In genomic region chr3:46448266-46448532, GRCm38 (mm10) we compare ENCODE assay signal across 10 mouse cellular contexts. TPM values are rescaled to one million over a fixed set of nuclear protein-coding genes. Genes with fewer than 3 reads are reported as not detected.
DNase-seq lines count a peak whose midpoint lies in the region; ATAC-seq and TF ChIP-seq lines count a peak whose summit lies in the region.
"Had no signal": no experiment of that assay in that cellular context is flagged by ENCODE, and none has a peak within 500 bp of the region (broad histone marks: within the 10 kb centered on the region; RNA-seq: fewer than 3 reads in every experiment).

No protein-coding gene starts in this region.

- H3K9ac ChIP-seq in kidney, embryonic 15.5 days: peak overlapping the region; percentile 71
- H3K9ac ChIP-seq in embryonic facial prominence, embryonic 12.5 days: peak overlapping the region; percentile 63
- H3K9ac ChIP-seq in hindbrain, postnatal 0 days (replicated peaks; ENCODE audit: low read length): peak overlapping the region; percentile 63; the same call in 1 of the 2 replicates
- no peak overlapping the region for H3K9ac ChIP-seq in midbrain, embryonic 15.5 days

- H3K36me3 ChIP-seq in kidney, embryonic 15.5 days: peaks cover 9% of the 10 kb centered on the region
- H3K36me3 ChIP-seq in embryonic facial prominence, embryonic 12.5 days: peaks cover 9% of the 10 kb centered on the region; the same call in 1 of the 2 replicates
- no peaks in the 10 kb centered on the region for H3K36me3 ChIP-seq in hindbrain, postnatal 0 days (ENCODE audit: insufficient read depth, low read length)
- H3K36me3 ChIP-seq in midbrain, embryonic 15.5 days (replicated peaks): no peaks in the 10 kb centered on the region
- H3K36me3 ChIP-seq: G1E had no signal

- peak overlapping the region; percentile 76 for H3K4me2 ChIP-seq in kidney, embryonic 15.5 days
- H3K4me2 ChIP-seq in embryonic facial prominence, embryonic 12.5 days (replicated peaks): peak overlapping the region; percentile 52
- peak overlapping the region; percentile 96 for H3K4me2 ChIP-seq in hindbrain, postnatal 0 days (ENCODE audit: low read depth, low read length)
- H3K4me2 ChIP-seq in midbrain, embryonic 15.5 days: peak overlapping the region; percentile 100

- H3K9me3 ChIP-seq in kidney, embryonic 15.5 days (replicated peaks): 0 out of 2 replicates have a peak, but pooled peaks cover 9% of the 10 kb centered on the region
- H3K9me3 ChIP-seq in embryonic facial prominence, embryonic 12.5 days: peaks cover 5% of the 10 kb centered on the region; the same call in 1 of the 2 replicates
- no peaks in the 10 kb centered on the region for H3K9me3 ChIP-seq in hindbrain, postnatal 0 days (ENCODE audit: low read length)
- no peaks in the 10 kb centered on the region for H3K9me3 ChIP-seq in midbrain, embryonic 15.5 days

- DNase-seq in kidney, adult 18-20 months: no peak
- DNase-seq in hindbrain, postnatal 0 days (ENCODE audit: low spot score): no peak
- DNase-seq in cerebellum, adult 9-10 months: no peak
- DNase-seq in left cerebral cortex, postnatal 25 days (ENCODE audit: low spot score in 2 of 2): no peak
- no peak for DNase-seq in B cell, adult 2 months
- DNase-seq: cerebellum, adult 11-12 months had no signal

- peaks cover 5% of the 10 kb centered on the region; the same call in 1 of the 2 replicates for H3K4me1 ChIP-seq in kidney, embryonic 15.5 days
- no peaks in the 10 kb centered on the region for H3K4me1 ChIP-seq in embryonic facial prominence, embryonic 12.5 days
- 0 out of 2 replicates have a peak, but pooled peaks cover 4% of the 10 kb centered on the region for H3K4me1 ChIP-seq in hindbrain, postnatal 0 days (ENCODE audit: insufficient read depth, low read length)
- H3K4me1 ChIP-seq in midbrain, embryonic 15.5 days: peaks cover 12% of the 10 kb centered on the region; the same call in 1 of the 2 replicates

- no peak for TF ChIP-seq CTCF in hindbrain, postnatal 0 days (IDR thresholded peaks at IDR 0.05; ENCODE audit: low read depth)

- intact Hi-C loops in left cerebral cortex, postnatal 25 days (cut with DNase I): no loop called here

- ATAC-seq in kidney, embryonic 15.5 days (replicated peaks; ENCODE audit: low FRiP score): no peak
- peak; percentile 57; the same call in 1 of the 2 replicates for ATAC-seq in embryonic facial prominence, embryonic 12.5 days (ENCODE audit: insufficient number of reproducible peaks, insufficient read depth, low FRiP score, low TSS enrichment)
- ATAC-seq in hindbrain, postnatal 0 days: no peak
- peak; percentile 21 for ATAC-seq in midbrain, embryonic 15.5 days (replicated peaks)

- peak overlapping the region; percentile 67 for H3K4me3 ChIP-seq in kidney, embryonic 15.5 days (replicated peaks)
- peak overlapping the region; percentile 59 for H3K4me3 ChIP-seq in embryonic facial prominence, embryonic 12.5 days
- peak overlapping the region; percentile 63 for H3K4me3 ChIP-seq in hindbrain, postnatal 0 days (ENCODE audit: low read length)
- H3K4me3 ChIP-seq in midbrain, embryonic 15.5 days: peak overlapping the region; percentile 47

- H3K27me3 ChIP-seq in kidney, embryonic 15.5 days: no peaks in the 10 kb centered on the region
- H3K27me3 ChIP-seq in embryonic facial prominence, embryonic 12.5 days: no peaks in the 10 kb centered on the region
- H3K27me3 ChIP-seq in hindbrain, postnatal 0 days (ENCODE audit: insufficient read depth, low read length): no peaks in the 10 kb centered on the region
- no peaks in the 10 kb centered on the region for H3K27me3 ChIP-seq in midbrain, embryonic 15.5 days (replicated peaks)

- H3K27ac ChIP-seq in kidney, embryonic 15.5 days: peak overlapping the region; percentile 84; the same call in 1 of the 2 replicates
- peak overlapping the region; percentile 91 for H3K27ac ChIP-seq in embryonic facial prominence, embryonic 12.5 days
- no peak overlapping the region for H3K27ac ChIP-seq in hindbrain, postnatal 0 days
- no peak overlapping the region for H3K27ac ChIP-seq in midbrain, embryonic 15.5 days

- WGBS in kidney, embryonic 15.5 days: 5% methylated on average over 5 of the region's 5 CpGs
- WGBS in embryonic facial prominence, embryonic 12.5 days: 6% methylated on average over 5 of the region's 5 CpGs
- 6% methylated on average over 5 of the region's 5 CpGs for WGBS in hindbrain, postnatal 0 days
- WGBS in midbrain, embryonic 15.5 days: 13% methylated on average over 5 of the region's 5 CpGs

RNA-seq across cellular contexts. Expression of gene Pabpc4l, which starts 0.2 kb away (rescaled TPM):
- 12.4 and 13.7 TPM in 2 replicates for polyA plus RNA-seq in kidney, embryonic 15.5 days (2015; fragmentation: Nextera tagmentation; extraction: Ambion mirVana)
- 26.5 and 27.9 TPM in 2 replicates for polyA plus RNA-seq in embryonic facial prominence, embryonic 12.5 days (2016; fragmentation: Nextera tagmentation; extraction: Ambion mirVana)
- total RNA-seq in hindbrain, postnatal 0 days (2014; rRNA removed): 1.0 and 3.3 TPM in 2 replicates
- 1.7 and 2.4 TPM in 2 replicates for polyA plus RNA-seq in hindbrain, postnatal 0 days (2015; fragmentation: Nextera tagmentation; extraction: Ambion mirVana)
- polyA plus RNA-seq in midbrain, embryonic 15.5 days (2015; fragmentation: Nextera tagmentation; extraction: Ambion mirVana): 2.0 and 2.1 TPM in 2 replicates
- under 1 TPM; 0.50 to 0.64 TPM for total RNA-seq in left cerebral cortex, postnatal 25 days (2021)
- polyA plus RNA-seq: G1E had no signal

Comparison
In these comparisons a context has a peak if more than half of its experiments do, and no peak if none do; other contexts are left out.
1. ATAC-seq: peak in embryonic facial prominence, embryonic 12.5 days (single experiment) and midbrain, embryonic 15.5 days (single experiment); none in kidney, embryonic 15.5 days (single experiment) and hindbrain, postnatal 0 days (single experiment).
2. H3K27ac ChIP-seq: peak in kidney, embryonic 15.5 days (single experiment) and embryonic facial prominence, embryonic 12.5 days (single experiment); none in hindbrain, postnatal 0 days (single experiment) and midbrain, embryonic 15.5 days (single experiment).
3. Peak in every context shown above with its lines, with median percentiles within 50 percentile points of each other: H3K4me2 ChIP-seq and H3K4me3 ChIP-seq.